Mouse (Mus musculus): ENCODE measurements at regions not wholly inside any gene's neighbourhood (a gene's known extent, or its start where the extent isn't known, plus 50 kb on each side); places are given as distances from the start of the nearest gene placed in this dataset.
A peak's percentile ranks its signal among the peaks of the same experiment; 100 is the strongest.

- TF ChIP-seq EP300 (IDR thresholded peaks at IDR 0.05; ENCODE audit: low read depth) (no peak), CTCF (IDR thresholded peaks at IDR 0.05; ENCODE audit: low read depth) (peak; percentile 20; the same call in 1 of the 2 replicates)
Measured at GRCm38 (mm10) chr16:88392764-88393163, 102.7 kb upstream of the Grik1 start.

All from liver, embryonic 14.5 days (tissue).